Mouse (Mus musculus): ENCODE data around the gene Tmem120a.

The Tmem120a gene

DNA sequence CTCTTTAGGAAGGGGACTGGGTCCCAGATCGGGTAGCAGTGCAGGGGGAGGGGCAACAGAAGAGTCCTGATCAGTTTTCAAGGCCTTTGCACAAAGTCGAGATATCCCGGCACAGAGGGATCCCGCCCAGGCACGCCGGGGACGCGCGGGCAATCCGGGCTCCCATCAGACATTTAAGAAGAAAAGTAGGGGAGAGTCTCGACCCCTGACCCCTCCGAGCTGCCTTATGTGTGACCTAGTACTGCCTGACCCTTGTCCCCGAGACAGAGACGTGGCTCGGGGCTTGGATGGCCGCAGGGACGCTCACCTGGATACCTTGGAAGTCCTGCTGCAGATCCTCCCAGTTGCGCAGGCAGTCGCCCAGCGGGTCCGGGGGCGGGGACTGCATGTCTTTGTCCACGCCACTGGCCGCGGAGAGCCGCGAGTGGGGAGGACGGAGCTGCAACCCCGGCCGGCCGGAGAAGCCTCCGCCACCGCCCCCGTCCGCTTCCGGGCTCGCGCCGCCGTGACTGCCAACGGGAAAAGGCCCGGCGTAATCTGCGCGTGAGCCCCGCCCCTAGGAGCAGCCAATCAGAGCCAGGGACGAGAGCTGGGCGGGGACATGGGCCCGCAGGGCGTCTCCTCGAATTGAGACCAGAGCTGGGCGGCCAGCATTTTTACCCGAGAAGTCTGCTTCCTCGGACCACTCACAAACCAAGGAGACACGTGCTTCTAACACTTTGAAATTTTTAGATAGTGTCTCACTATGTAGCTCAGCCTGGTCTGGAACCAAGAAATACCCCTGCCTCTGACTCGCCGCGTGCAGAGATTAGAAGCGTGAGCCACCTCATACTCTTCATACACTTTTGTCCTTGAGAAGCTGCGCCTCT, at the start of gene Tmem120a:
Gene Tmem120a, minus strand, starts transcription at position 708 of the 869 bp plus-strand sequence.
- DNase-seq (ENCODE audit: extremely low read depth, insufficient read length, low spot score): peak; percentile 93

DNA sequence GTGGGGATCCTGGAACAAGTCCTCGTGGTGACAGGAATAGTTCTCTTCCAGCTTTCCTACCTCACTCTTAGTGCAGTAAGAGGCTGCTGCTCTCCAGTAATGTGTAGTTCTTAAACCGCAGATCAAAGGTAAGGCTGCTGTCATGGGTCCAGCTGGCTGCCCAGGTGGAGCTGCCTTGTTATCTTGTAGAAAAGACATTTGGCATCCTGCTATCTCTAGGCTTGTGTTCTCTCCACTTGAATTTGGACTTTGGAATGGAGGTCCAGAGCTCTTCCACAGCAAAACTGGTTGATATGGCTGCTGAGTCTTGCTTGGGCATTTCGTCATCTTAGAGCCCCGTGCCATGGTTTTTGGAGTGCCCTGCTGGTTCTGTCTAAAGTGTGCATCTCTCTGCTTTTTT, 38.7 kb upstream of the Tmem120a start:
- no peak for DNase-seq (ENCODE audit: extremely low read depth, insufficient read length, low spot score)

DNA sequence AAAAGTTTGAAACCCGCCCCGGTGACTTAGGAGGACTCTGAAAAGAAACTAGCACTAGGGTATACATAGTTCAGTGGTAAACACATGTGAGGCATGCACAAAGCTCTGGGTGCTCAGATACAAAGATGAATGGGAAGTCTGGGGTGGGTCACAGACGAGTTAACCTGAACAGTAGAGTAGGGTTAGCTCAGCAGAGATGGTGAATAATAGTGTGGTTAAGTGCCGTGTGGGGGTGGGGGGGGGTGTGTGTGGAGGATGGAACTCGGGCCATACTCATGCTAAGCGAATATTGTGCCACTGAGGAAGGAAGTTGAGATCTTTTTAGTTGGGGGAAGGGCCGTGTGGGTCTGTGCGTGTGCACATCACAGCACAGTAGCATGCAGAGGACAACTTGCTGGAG, 36.1 kb upstream of the Tmem120a start:
- no peak for DNase-seq (ENCODE audit: extremely low read depth, insufficient read length, low spot score)

DNA sequence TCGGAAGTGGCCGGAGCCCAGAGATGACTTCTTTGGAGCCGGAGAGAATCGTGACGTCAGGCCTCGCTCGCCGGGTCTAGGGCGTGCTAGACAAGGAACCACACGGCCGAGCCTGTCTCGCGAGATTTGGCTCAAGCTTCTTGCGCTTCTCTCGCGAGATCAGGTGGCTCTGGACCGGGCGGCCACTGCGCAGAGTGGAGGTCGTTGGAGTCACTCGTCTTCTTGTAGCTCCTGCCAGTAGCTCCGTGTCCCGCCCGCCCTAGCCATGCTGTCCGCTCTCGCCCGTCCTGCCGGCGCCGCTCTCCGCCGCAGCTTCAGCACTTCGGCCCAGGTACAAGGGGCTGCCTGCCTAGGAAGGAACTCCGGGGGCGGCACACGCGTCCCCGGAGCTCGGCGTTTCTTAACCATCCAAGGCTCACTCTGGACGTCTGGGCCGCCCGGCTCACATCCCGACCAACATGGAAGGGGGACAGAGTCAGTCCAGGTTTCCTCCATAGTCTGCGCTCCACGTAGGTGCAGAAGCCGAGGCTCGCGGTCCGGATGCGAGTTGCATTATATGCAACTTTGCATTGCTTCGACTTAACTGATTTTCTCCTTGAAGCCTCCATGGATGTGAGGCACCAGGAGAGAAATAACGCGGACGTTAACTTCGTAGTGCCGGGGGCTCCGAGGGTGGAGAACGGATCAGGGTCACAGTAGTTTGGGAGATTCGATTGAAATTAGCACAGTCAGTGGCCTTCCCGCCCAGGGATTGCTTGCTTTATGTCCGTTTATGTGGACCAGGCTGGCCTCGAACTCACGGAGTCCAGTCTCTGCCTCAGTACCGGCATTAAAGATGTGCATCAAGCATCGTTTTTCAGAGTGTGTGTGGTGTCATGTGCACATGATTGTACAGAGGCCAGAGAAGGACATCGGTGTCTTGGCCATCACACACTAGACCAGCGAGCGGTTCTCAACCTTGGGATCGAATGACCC, 34.5 kb upstream of the Tmem120a start, which contains the start of gene Mdh2:
Gene Mdh2, plus strand, starts transcription at position 10 of the 975 bp plus-strand sequence.
- DNase-seq (ENCODE audit: extremely low read depth, insufficient read length, low spot score): peak; percentile 99

DNA sequence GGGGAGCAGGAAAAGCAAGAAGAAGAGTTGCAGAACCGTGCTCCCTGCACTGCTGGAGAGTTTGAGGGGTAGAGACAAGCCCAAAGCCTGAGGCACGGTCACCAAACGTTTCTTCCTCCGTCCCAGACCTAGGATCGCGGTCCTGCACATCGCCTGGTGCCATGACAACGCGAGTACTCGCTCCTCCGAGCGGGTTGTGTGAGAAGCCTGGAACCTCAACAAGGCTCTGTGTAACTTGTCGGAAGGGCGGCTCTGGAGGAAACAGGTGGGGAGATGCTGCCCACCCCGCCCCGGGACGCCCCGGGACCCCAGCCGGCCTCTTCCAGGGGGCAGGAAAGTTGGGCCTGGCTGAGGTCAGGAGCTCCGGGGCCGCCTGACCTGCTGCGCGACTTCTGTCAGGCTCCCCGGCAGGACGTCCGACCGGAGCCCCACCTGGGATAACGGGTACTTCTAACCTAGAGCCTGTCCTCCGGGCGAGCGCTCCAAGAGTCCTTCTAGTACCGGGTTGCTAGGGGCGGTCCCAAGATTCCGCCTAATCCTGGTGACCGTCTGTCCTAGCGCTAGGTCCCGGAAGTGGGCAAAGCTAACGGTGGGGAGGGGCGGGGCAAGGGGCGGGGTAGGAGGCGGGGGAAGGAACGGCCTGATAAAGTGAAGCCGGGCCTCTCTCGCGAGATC, 33.7 kb upstream of the Tmem120a start, which contains the start of gene Styxl1:
Gene Styxl1, minus strand, starts transcription at position 590 of the 675 bp plus-strand sequence.
- DNase-seq (ENCODE audit: extremely low read depth, insufficient read length, low spot score): no peak

DNA sequence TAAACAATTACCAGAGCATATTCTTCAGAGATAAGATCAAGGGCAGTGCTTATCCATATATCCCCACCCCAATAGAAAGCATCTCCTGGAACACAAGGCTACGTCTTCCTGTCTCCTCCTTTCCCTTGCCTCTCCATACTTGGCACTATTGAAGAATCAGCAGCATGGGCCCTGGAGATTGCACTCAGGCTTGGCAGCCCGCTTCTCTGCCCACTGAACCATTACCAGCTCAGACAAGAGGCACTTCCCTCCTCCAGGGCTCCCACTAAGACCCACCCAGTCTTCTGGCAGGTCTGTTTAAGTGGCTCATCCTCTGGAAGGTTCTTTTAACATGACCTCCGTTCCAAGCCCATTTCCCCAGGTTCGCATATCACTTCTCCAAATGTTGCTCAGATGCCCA, 32.3 kb upstream of the Tmem120a start:
- DNase-seq (ENCODE audit: extremely low read depth, insufficient read length, low spot score): no peak

DNA sequence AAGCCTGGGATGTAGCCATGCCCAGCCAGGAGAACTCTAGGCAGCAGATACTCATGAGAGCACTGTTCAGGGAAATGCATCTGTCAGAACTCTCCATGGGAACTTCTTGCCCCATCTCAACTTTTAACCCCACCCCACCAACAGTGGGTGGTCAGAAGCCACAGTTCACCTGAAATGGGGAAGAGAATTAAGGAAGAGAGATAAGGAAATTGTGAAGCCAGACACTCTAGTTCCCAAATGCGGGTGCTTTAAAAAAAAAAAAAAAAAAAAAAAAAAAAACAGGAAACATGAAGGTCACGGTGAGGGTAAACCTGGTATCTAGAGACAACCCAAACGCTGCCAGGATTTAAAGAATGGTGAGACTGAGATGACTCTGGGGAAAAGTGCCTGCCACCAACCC, 28.3 kb upstream of the Tmem120a start:
- DNase-seq (ENCODE audit: extremely low read depth, insufficient read length, low spot score): no peak

DNA sequence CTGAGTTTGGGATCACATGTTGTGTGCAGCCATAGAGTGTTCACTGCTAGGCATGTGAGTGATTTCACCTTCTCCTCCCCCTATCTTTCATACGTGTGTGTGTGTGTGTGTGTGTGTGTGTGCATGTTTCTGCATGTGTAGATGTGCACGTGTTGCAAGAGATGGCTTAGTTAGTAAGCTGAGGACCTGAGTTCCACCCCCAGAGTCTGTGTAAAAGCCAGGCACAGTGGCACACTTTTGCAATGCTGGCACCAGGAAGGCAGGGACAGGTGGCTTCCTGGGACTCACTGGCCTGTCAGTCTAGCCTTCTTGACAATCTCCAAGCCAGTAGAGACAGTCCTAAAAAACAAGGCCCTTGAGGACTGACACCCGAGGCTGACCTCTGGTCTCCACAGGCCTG, 20.7 kb upstream of the Tmem120a start:
- DNase-seq (ENCODE audit: extremely low read depth, insufficient read length, low spot score): no peak

DNA sequence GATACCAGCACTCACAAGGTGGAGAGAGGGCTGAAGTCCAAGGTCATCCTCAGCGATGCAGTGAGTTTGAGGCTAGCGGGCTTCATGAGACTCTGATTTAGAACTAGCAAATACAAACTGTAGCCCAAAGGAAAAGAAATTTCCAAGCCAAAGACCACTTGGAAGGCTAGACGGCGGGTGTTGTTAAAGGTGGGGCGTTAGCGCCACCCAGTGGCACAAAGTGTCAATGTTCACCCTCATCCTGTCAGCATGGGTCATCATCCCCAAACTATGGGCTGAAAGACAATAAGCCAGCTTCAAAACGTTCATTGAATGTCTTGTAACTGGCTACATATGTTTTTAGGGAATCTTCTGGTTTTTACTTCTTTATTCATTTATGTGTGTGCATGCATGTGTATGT, 19.3 kb upstream of the Tmem120a start:
- no peak for DNase-seq (ENCODE audit: extremely low read depth, insufficient read length, low spot score)

DNA sequence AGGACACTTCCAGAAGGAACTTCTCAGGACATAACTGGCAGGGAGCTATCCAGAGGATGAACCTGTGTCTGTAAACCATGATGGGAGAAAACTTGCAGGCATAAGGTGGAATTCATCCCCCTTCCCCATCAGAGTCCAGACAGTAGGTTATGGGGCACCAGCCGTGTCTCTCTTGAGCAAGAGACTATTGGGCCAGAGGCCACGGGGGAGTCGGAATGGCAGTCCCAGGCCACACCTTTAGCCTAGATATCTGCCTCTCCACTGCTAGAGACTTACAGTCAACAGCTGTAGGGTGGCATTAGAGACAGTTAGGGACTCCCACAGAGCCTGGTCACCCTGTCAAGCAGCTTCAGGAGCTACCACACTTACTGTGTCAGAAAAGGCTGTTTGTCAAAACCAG, 17.6 kb upstream of the Tmem120a start:
- no peak for DNase-seq (ENCODE audit: extremely low read depth, insufficient read length, low spot score)

DNA sequence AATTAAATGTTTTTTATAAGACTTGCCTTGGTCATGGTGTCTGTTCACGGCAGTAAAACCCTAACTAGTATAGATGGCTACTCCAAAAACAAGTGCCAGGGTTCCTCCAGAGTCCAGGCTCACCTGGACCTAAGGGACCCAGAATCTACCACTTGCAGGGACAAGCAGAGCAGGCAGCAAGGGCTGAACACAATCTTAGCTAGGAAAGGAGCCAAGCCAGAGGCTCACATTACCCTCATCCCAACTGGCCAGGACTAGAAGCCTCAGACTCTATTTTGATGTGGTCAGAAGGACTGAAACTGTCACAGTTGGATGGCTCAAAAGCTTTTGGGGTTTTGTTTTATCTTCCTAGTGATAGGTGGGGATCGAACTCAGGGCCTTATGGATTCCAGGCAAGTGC, 7.3 kb upstream of the Tmem120a start:
- DNase-seq (ENCODE audit: extremely low read depth, insufficient read length, low spot score): no peak

DNA sequence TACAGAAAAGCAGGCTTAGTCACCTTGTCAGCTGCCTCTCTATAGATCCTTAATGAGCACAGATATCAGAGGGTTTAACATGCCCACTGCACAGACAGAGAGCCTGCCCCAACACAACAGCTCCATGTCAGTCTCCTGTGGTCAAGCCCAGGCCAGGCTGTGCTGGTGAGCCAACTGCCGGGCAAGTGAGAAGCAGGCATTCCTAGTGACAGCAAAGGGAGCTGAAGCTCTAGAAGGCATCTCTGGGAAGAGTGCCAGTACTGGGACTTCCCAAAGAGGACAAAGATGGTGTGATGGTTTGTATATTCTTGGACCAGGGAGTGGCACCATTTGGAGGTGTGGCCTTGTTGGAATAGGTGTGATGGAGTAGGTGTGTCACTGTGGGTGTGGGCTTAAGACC, 6.8 kb upstream of the Tmem120a start:
- DNase-seq (ENCODE audit: extremely low read depth, insufficient read length, low spot score): no peak

DNA sequence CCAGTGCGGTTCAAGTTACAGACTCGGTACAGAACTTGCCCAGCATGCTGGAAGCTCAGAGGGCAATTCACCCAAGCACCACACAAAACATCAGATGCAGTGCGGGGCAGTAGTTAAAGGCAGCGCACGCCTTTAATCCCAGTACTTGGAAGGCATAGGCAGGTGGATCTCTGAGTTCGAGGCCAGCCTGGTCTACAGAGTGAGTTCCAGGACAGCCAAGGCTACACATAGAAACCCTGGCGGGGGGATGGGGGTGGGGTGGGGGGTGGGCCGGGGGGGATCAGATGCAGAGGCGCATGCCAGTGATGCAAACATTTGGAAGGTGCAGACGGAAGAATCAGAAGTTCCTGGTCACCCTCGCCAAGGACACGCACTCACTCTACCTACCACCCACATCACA, 494 bp upstream of the Tmem120a start:
- no peak for DNase-seq (ENCODE audit: extremely low read depth, insufficient read length, low spot score)

DNA sequence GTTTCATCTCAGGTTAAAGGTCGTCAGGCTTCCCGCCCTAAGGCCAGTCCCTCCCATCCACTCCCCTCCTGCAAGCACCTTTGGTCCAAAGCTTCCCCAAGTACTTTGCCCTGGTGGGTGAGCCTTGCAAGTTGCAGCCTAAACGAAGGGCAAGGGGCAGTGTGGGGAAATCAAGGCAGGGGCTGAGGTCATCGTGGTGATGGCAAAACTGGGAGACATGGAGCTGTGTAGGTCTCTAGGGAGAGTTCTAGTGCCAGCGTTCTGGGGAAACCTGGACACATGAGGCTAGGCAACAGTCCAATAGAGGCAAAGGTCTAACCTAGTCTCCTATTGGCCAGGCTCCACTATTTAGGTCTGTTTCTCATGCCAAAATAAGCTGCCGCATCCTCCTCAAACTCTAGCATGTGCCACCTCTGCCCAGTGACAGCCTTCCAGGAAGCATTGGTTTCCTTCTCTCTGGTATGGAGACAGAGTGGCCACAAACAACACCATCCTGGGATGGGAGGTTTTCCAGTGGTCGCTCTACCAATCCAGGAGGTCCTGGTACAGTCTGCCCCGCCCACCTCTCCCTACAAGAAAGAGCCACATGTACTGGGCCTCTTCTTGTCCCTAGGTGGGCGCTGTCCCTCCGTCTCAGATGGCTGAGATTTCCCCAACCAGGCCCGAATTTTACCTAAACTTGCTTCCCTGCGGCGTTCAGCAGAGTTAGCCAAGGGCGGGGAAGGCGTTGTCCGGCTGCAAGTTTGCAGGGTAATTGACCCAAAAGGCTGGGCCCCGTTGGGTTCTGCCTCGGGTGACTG, 1.1 kb downstream of the Tmem120a start:
- peak; percentile 66 for DNase-seq (ENCODE audit: extremely low read depth, insufficient read length, low spot score)

DNA sequence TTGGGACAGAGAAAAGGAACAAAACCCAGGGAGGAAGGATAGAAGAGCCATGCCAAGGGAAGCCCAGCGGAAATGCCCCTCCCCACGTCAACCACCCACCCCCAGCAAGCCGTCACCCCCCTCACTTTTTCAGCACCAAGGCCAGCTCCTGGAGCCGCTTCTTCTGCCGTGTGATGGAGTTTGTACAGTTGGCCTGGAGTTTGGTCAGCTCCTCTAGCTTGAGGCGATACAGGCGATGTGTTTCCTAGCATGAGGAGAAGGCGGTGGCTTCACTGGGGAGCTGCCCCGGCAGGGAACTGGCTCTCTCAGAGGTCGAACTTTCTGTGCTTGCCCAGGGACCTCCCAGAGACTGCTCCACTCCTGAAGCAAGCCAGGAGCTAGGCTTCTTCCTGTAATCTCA, 2.1 kb downstream of the Tmem120a start:
- no peak for DNase-seq (ENCODE audit: extremely low read depth, insufficient read length, low spot score)

DNA sequence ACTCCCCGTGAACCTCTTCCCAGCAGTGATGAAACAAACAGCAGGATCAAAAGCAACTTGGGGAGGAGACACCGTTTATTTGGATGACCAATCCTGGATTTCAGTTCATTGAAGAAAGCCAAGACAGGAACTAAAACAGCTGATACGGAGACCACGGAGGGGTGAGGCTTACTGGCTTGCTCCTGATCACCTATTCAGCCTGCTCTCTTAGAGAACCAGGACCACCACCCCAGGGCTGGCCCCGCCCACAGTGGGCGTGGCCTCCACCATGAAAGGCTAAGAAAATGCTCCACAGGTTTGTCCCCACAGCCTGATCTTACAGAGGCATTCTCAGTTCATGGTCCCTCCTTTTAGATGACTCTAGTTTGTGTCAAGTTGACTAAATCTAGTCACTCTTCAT, 6.0 kb downstream of the Tmem120a start:
- no peak for DNase-seq (ENCODE audit: extremely low read depth, insufficient read length, low spot score)

DNA sequence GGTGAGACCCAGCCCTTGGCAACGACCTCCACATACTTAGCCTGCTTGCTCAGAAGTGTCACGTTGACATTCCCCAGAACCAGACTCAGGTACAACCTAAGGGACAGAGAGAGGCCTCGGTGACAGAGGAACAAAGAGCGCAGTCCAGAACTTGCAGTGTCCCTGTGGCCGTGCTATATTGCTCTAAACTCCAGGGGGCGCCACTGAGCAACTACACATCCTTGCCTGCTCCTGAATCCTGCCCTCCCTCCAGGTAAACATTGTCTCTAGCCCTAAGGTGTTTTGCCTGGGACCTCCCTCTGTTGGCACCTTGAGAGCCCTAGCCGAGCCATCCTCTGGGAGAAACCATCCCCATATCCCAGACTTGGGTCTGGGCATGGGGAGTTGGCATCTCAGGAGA, 7.1 kb downstream of the Tmem120a start:
- no peak for DNase-seq (ENCODE audit: extremely low read depth, insufficient read length, low spot score)

DNA sequence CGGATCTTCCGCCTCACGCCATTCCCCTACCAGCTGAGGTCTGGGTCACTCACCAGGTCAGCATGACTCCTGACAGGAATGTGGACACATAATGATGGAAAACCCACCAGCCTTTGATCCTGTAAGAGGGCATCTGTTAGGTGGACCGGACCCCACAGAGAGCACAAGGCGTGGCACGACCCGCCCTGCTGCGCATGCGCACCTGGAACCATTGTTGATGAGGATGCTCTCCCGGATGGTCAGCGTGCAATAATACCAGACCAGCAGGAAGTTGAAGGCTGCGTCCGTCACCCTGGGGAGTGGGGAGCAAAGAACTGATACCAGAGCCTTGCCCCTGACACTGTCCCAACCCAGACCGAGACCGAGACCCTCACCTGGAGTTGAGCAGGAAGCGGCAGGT, 7.7 kb downstream of the Tmem120a start:
- no peak for DNase-seq (ENCODE audit: extremely low read depth, insufficient read length, low spot score)

DNA sequence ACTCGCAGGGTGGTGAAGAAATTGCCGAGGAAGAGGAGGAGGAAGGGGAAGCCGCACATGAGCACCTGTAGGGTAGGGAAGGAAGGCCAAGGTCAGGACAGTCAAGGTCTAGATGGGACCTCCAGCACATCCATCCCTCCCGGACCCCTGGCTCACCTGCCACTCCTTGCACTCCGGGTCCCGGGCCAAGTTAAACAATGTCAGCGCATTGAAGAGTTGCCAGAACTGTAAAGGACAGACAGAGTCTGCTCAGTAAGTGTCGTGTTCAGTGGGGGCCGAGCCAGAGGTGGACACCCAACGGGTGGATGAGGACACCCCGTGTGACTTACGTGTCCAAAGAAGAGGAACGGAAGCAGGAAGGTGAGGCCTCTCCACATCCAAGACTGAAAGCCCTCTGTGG, 8.5 kb downstream of the Tmem120a start:
- no peak for DNase-seq (ENCODE audit: extremely low read depth, insufficient read length, low spot score)

DNA sequence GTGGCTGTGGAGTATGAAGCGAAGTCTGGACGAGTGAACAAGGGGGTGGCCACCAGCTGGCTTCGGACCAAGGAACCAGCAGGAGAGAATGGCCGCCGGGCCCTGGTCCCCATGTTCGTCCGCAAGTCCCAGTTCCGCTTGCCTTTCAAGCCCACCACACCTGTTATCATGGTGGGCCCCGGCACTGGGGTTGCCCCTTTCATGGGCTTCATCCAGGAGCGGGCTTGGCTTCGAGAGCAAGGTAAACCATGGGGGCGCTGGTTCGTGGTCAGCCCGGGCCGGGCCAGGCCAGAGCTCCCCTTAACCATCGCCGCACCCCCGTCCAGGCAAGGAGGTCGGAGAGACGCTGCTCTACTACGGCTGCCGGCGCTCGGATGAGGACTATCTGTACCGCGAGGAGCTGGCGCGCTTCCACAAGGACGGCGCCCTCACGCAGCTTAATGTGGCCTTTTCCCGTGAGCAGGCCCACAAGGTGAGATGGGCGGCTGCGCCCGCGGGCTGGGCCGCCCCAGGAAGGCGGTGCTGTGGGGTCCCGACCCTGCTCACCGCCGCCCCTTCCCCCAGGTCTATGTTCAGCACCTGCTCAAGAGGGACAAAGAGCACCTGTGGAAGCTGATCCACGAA, 10.1 kb downstream of the Tmem120a start:
- DNase-seq (ENCODE audit: extremely low read depth, insufficient read length, low spot score): no peak
